Mouse (Mus musculus): Measurements from ENCODE around the gene Zfp648.
A peak's percentile ranks its signal among the peaks of the same experiment; 100 is the strongest.

Gene Zfp648

GRCm38 (mm10) chr1:154220566-154220965 lies 19.6 kb downstream of the Zfp648 start:
- DNase-seq (ENCODE audit: low spot score in 2 of 2) = no peak

GRCm38 (mm10) chr1:154223807-154224207 lies 22.8 kb downstream of the Zfp648 start:
- peak in 1 of 2 experiments; percentile 16 for DNase-seq (ENCODE audit: low spot score in 2 of 2)

- no peak for DNase-seq (ENCODE audit: low spot score in 2 of 2)
These were observed 31.6 kb downstream of the Zfp648 start for GRCm38 (mm10) chr1:154232594-154232993.

GRCm38 (mm10) chr1:154233033-154233432 lies 32.0 kb downstream of the Zfp648 start:
- no peak for DNase-seq (ENCODE audit: low spot score in 2 of 2)

- no peak for DNase-seq (ENCODE audit: low spot score in 2 of 2)
These were observed 33.8 kb downstream of the Zfp648 start for GRCm38 (mm10) chr1:154234814-154235213.

- DNase-seq (ENCODE audit: low spot score in 2 of 2) = no peak
These were observed 37.9 kb downstream of the Zfp648 start for GRCm38 (mm10) chr1:154238876-154239275.

- no peak for DNase-seq (ENCODE audit: low spot score in 2 of 2)
These were observed 50.2 kb downstream of the Zfp648 start for GRCm38 (mm10) chr1:154251186-154251585.

GRCm38 (mm10) chr1:154252739-154253138 lies 51.8 kb downstream of the Zfp648 start:
- peak in 1 of 2 experiments; percentile 12 for DNase-seq (ENCODE audit: low spot score in 2 of 2)

All from frontal cortex, postnatal 10 days (tissue).